Mouse (Mus musculus): Measurements from ENCODE around the gene Ralb.

DNA sequence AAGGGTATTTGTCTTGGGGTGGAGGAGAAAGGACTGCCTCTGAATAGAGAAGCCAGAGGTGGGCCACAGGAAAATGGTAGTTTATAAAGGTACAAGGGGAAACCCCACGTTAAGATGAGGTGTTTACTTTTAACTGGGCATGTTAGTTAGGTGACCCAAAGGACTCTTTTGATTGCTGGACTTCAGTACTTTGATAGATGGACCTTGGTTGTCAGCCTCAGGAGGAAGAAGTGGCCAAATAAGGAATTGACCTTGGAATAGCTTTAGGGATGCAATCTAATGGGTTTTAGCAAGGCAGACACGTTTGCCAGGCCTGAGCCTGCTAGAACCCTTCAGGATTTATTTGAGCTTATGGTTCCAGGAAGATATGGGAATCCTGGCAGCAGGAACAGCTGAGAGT, 34.7 kb upstream of the Ralb start:
- TF ChIP-seq CTCF (IDR thresholded peaks at IDR 0.05; ENCODE audit: control insufficient read depth, insufficient read depth, insufficient replicate concordance, low read depth, low read length) (no peak), POLR2A (IDR thresholded peaks at IDR 0.05; ENCODE audit: control insufficient read depth, low read depth, low read length) (no peak)

Data from testis, adult 2 months (tissue).